In the genomic region with DNA sequence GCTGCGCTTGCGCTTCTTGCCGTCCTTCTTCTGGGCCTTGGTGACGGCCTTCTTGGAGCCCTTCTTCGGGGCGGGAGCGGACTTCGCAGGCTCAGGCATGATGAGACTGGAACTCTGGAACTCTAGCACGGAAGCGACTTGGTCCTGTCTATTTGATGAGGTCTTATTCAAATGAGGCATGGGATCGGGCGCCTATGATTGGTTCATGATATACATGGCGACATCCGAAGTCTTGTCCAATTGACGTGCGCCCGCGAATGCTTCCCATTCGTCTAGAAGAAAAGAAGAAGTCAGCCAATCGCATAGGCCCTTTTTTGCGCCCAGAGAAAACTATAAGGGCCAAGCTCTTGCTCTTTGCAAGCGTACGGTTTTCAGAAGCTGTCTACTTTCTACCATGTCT, we compare ENCODE assay signal across 11 mouse cellular contexts. TPM values are rescaled to one million over a fixed set of nuclear protein-coding genes. Genes with fewer than 3 reads are reported as not detected.
A peak's percentile ranks its signal among the peaks of the same experiment; 100 is the strongest.
DNase-seq lines count a peak whose midpoint lies in the region; ATAC-seq and TF ChIP-seq lines count a peak whose summit lies in the region.
"Not testable (repeated sequence)": the region's sequence is repeated elsewhere in the genome, so short reads cannot be mapped to it uniquely, and the experiment has no call there.
"Had no signal": no experiment of that assay in that cellular context is flagged by ENCODE, and none has a peak within 500 bp of the region (broad histone marks: within the 10 kb centered on the region; RNA-seq: fewer than 3 reads in every experiment).

Gene Hist1h2bq (minus strand): TSS at position 125 of the 400 bp plus-strand sequence.
Gene Hist1h2ao (plus strand): TSS at position 393 of the 400 bp plus-strand sequence.

- not testable (repeated sequence) for H3K4me3 ChIP-seq in forebrain, embryonic 16.5 days (replicated peaks; ENCODE audit: low read length); heart, embryonic 16.5 days (ENCODE audit: low read length); intestine, postnatal 0 days (ENCODE audit: low read depth, low read length); lung, embryonic 14.5 days (ENCODE audit: low read depth, low read length)

- not testable (repeated sequence) for H3K36me3 ChIP-seq in forebrain, embryonic 16.5 days (ENCODE audit: control insufficient read depth, insufficient read depth); heart, embryonic 16.5 days (ENCODE audit: control insufficient read depth, insufficient read depth); intestine, postnatal 0 days (ENCODE audit: control insufficient read depth, insufficient read depth); lung, embryonic 14.5 days (ENCODE audit: insufficient read depth)

- not testable (repeated sequence) for H3K4me2 ChIP-seq in forebrain, embryonic 16.5 days (ENCODE audit: low read length); heart, embryonic 16.5 days (ENCODE audit: low read depth, low read length); intestine, postnatal 0 days (replicated peaks; ENCODE audit: low read depth); lung, embryonic 14.5 days

- no CpG with 5 or more reads among the region's 23 CpGs for WGBS in forebrain, embryonic 16.5 days
- no CpG with 5 or more reads among the region's 23 CpGs for WGBS in heart, embryonic 16.5 days
- WGBS in intestine, postnatal 0 days: no CpG with 5 or more reads among the region's 23 CpGs
- no CpG with 5 or more reads among the region's 23 CpGs for WGBS in lung, embryonic 14.5 days

- peak; percentile 78 for ATAC-seq in common myeloid progenitor, adult 5-6 weeks (replicated peaks; ENCODE audit: low read depth, poor library complexity, severe bottlenecking)
- ATAC-seq in forebrain, embryonic 16.5 days: peak; percentile 97
- peak; percentile 94 for ATAC-seq in heart, embryonic 16.5 days (replicated peaks; ENCODE audit: extremely low read depth, insufficient read depth, low FRiP score)
- ATAC-seq in intestine, postnatal 0 days: peak; percentile 94
- ATAC-seq in lung, embryonic 14.5 days (ENCODE audit: insufficient read depth): peak; percentile 96
- peak; percentile 94 for ATAC-seq in monocyte, adult 5-6 weeks (replicated peaks; ENCODE audit: insufficient number of reproducible peaks, low FRiP score, low TSS enrichment, poor library complexity, severe bottlenecking)

- not testable (repeated sequence) for H3K9ac ChIP-seq in forebrain, embryonic 16.5 days (replicated peaks; ENCODE audit: low read depth, low read length); heart, embryonic 16.5 days (ENCODE audit: low read length); intestine, postnatal 0 days (ENCODE audit: low read depth, low read length); lung, embryonic 14.5 days

- not testable (repeated sequence) for H3K9me3 ChIP-seq in forebrain, embryonic 16.5 days (ENCODE audit: control insufficient read depth, low read length); heart, embryonic 16.5 days (replicated peaks; ENCODE audit: control insufficient read depth, low read length); intestine, postnatal 0 days (ENCODE audit: control insufficient read depth); lung, embryonic 14.5 days (ENCODE audit: low read depth, low read length)

- DNase-seq in left cerebral cortex, postnatal 25 days (ENCODE audit: low spot score in 2 of 2); lung, embryonic 14.5 days: not testable (repeated sequence)

- H3K4me1 ChIP-seq in forebrain, embryonic 16.5 days (replicated peaks; ENCODE audit: control insufficient read depth, insufficient read depth, low read length); heart, embryonic 16.5 days (ENCODE audit: control insufficient read depth, insufficient read depth, low read length); intestine, postnatal 0 days (replicated peaks; ENCODE audit: control insufficient read depth, insufficient read depth, low read length); lung, embryonic 14.5 days (ENCODE audit: insufficient read depth): not testable (repeated sequence)

- not testable (repeated sequence) for H3K27me3 ChIP-seq in forebrain, embryonic 16.5 days (replicated peaks; ENCODE audit: control insufficient read depth, insufficient read depth, low read length); heart, embryonic 16.5 days (ENCODE audit: control insufficient read depth, insufficient read depth, low read length); intestine, postnatal 0 days (replicated peaks; ENCODE audit: control insufficient read depth, insufficient read depth, low read length); lung, embryonic 14.5 days (ENCODE audit: insufficient read depth, low read length)

- intact Hi-C loops in left cerebral cortex, postnatal 25 days (cut with DNase I): not testable (repeated sequence)

- not testable (repeated sequence) for TF ChIP-seq CTCF in intestine, postnatal 0 days (IDR thresholded peaks at IDR 0.05; ENCODE audit: low read depth); lung, embryonic 14.5 days (IDR thresholded peaks at IDR 0.05; ENCODE audit: low read depth)

- H3K27ac ChIP-seq in forebrain, embryonic 16.5 days (ENCODE audit: low read length); heart, embryonic 16.5 days (ENCODE audit: low read length); intestine, postnatal 0 days (ENCODE audit: low read depth, low read length); lung, embryonic 14.5 days (ENCODE audit: low read depth): not testable (repeated sequence)

RNA-seq across cellular contexts. Expression of gene Hist1h2bq, which starts in this region (rescaled TPM):
- total RNA-seq in common myeloid progenitor, adult 5-6 weeks (2017): 106 and 143 TPM in 2 replicates
- polyA plus RNA-seq in forebrain, embryonic 16.5 days (2015; fragmentation: Nextera tagmentation; extraction: Ambion mirVana): 7.9 and 8.0 TPM in 2 replicates
- 9.3 and 10.4 TPM in 2 replicates for polyA plus RNA-seq in heart, embryonic 16.5 days (2015; fragmentation: Nextera tagmentation; extraction: Ambion mirVana)
- 7.8 and 9.8 TPM in 2 replicates for polyA plus RNA-seq in intestine, postnatal 0 days (2015; fragmentation: Nextera tagmentation; extraction: Ambion mirVana)
- 10 to 100 TPM; 44.4 to 48.2 TPM for total RNA-seq in left cerebral cortex, postnatal 25 days (2021)
- 24.4 and 25.8 TPM in 2 replicates for polyA plus RNA-seq in lung, embryonic 14.5 days (2014; fragmentation: Nextera tagmentation; extraction: Ambion mirVana)
- total RNA-seq in monocyte, adult 5-6 weeks (2017): 1.1 to 64.9 TPM (median 28.6 TPM) in 3 replicates

RNA-seq across cellular contexts. Expression of gene Hist1h2ao, which starts in this region (rescaled TPM):
- 626 and 966 TPM in 2 replicates for total RNA-seq in common myeloid progenitor, adult 5-6 weeks (2017)
- polyA plus RNA-seq in forebrain, embryonic 16.5 days (2015; fragmentation: Nextera tagmentation; extraction: Ambion mirVana): not detected in 2 replicates
- polyA plus RNA-seq in heart, embryonic 16.5 days (2015; fragmentation: Nextera tagmentation; extraction: Ambion mirVana): not detected in 2 replicates
- not detected in 2 replicates for polyA plus RNA-seq in intestine, postnatal 0 days (2015; fragmentation: Nextera tagmentation; extraction: Ambion mirVana)
- 10 to 100 TPM in 1 of 2 experiments, 1 to 10 TPM in 1; 5.4 to 34.0 TPM for total RNA-seq in left cerebral cortex, postnatal 25 days (2021)
- polyA plus RNA-seq in lung, embryonic 14.5 days (2014; fragmentation: Nextera tagmentation; extraction: Ambion mirVana): 1.9 TPM in 1 of 2 replicates, not detected in the other
- 114 TPM in 1 of 3 replicates, not detected in the others for total RNA-seq in monocyte, adult 5-6 weeks (2017)
- total RNA-seq: left cerebral cortex, postnatal 4 days had no signal
- polyA plus RNA-seq: frontal cortex, adult 2 months; heart, embryonic 10.5 days; thymus, adult 2 months had no signal
